ENCODE assay signal across 10 mouse cellular contexts in the genomic region with DNA sequence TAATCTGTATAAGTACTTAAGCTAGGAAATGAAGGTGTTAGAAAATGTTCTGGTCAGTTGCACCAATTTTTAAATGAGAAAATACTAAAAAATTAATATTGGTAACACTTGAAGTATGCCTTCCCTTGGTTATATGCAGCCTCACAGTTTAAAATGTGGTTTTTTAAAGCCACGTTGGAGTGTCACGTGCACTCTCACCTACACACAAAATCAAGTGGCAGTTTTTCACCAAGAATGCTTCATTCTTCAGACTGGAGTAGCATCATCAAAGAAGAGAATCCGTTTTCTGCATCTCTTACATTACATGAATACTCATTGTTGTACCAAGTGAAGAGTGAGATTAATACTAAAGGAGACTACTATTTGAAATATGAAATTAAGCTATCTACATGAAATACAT. TPM values are rescaled to one million over a fixed set of nuclear protein-coding genes. Genes with fewer than 3 reads are reported as not detected.
DNase-seq lines count a peak whose midpoint lies in the region; ATAC-seq and TF ChIP-seq lines count a peak whose summit lies in the region.
"Had no signal": no experiment of that assay in that cellular context is flagged by ENCODE, and none has a peak within 500 bp of the region (broad histone marks: within the 10 kb centered on the region; RNA-seq: fewer than 3 reads in every experiment).

No protein-coding gene starts in this region.

- WGBS in heart, embryonic 12.5 days = 42% methylated on average over 3 of the region's 3 CpGs
- 53% methylated on average over 3 of the region's 3 CpGs for WGBS in forebrain, embryonic 14.5 days
- WGBS in liver, embryonic 13.5 days (ENCODE audit: insufficient replicate concordance) = 64% methylated on average over 3 of the region's 3 CpGs

- TF ChIP-seq CTCF in MEL (IDR thresholded peaks at IDR 0.05 in 2 of 3, conservative IDR thresholded peaks at IDR 0.05 in 1 of 3; ENCODE audit: control insufficient read depth in 1 of 3, insufficient read depth in 1 of 3, low read depth in 2 of 3, low read length in 3 of 3, poor library complexity in 1 of 3, severe bottlenecking in 1 of 3) = no peak

- H3K79me2 ChIP-seq in MEL (ENCODE audit: control insufficient read depth, insufficient read depth, low read length, poor library complexity) = peaks cover 45% of the 10 kb centered on the region

- peak overlapping the region; percentile 69 for H3K4me2 ChIP-seq in heart, embryonic 12.5 days
- peak overlapping the region; percentile 72 for H3K4me2 ChIP-seq in forebrain, embryonic 14.5 days (ENCODE audit: low read length)
- peak overlapping the region; percentile 27; the same call in 1 of the 2 replicates for H3K4me2 ChIP-seq in liver, embryonic 13.5 days

- peaks cover 17% of the 10 kb centered on the region for H3K4me1 ChIP-seq in heart, embryonic 12.5 days (replicated peaks)
- peaks cover 14 to 22% of the 10 kb centered on the region in 2 experiments for H3K4me1 ChIP-seq in MEL (ENCODE audit: control insufficient read depth in 1 of 2, insufficient read depth in 2 of 2, low read length in 2 of 2)
- H3K4me1 ChIP-seq in forebrain, embryonic 14.5 days (ENCODE audit: control insufficient read depth, insufficient read depth, low read length) = peaks cover 28% of the 10 kb centered on the region
- peaks cover 47% of the 10 kb centered on the region for H3K4me1 ChIP-seq in liver, embryonic 13.5 days (replicated peaks)

- peak overlapping the region; percentile 94 for H3K4me3 ChIP-seq in heart, embryonic 12.5 days
- peak overlapping the region; percentile 41 to 83 for H3K4me3 ChIP-seq in MEL (ENCODE audit: control insufficient read depth in 1 of 2, insufficient read depth in 1 of 2, low read depth in 2 of 2, low read length in 2 of 2)
- peak overlapping the region; percentile 80 for H3K4me3 ChIP-seq in forebrain, embryonic 14.5 days (ENCODE audit: low read depth, low read length)
- H3K4me3 ChIP-seq in liver, embryonic 13.5 days (replicated peaks) = no peak overlapping the region

- H3K9me3 ChIP-seq in heart, embryonic 12.5 days (replicated peaks) = no peaks in the 10 kb centered on the region
- no peaks in the 10 kb centered on the region for H3K9me3 ChIP-seq in MEL (replicated peaks; ENCODE audit: insufficient read depth, low read length)
- H3K9me3 ChIP-seq in forebrain, embryonic 14.5 days (replicated peaks; ENCODE audit: control insufficient read depth, low read length) = no peaks in the 10 kb centered on the region
- no peaks in the 10 kb centered on the region for H3K9me3 ChIP-seq in liver, embryonic 13.5 days (replicated peaks)

- no peak for DNase-seq in heart, postnatal 4 days
- peak; percentile 25 for DNase-seq in MEL (ENCODE audit: low read depth, low spot score)
- no peak for DNase-seq in forebrain, embryonic 14.5 days (ENCODE audit: low spot score)
- no peak for DNase-seq in liver, embryonic 13.5 days
- no peak for DNase-seq in ovary, adult 18-20 months (ENCODE audit: low spot score)
- DNase-seq in urinary bladder, postnatal 36 days (ENCODE audit: low spot score in 2 of 2) = no peak
- DNase-seq: kidney, adult 11 months; lung, postnatal 4 days had no signal

- peak overlapping the region; percentile 69 for H3K9ac ChIP-seq in heart, embryonic 12.5 days
- peak overlapping the region; percentile 66; the same call in 1 of the 2 replicates for H3K9ac ChIP-seq in MEL (ENCODE audit: control insufficient read depth, low read depth, low read length, poor library complexity, severe bottlenecking)
- H3K9ac ChIP-seq in forebrain, embryonic 14.5 days (ENCODE audit: low read length) = no peak overlapping the region
- no peak overlapping the region for H3K9ac ChIP-seq in liver, embryonic 13.5 days

- no peak for ATAC-seq in heart, embryonic 12.5 days (ENCODE audit: insufficient number of reproducible peaks, low FRiP score)
- ATAC-seq in forebrain, embryonic 14.5 days = no peak
- ATAC-seq in liver, embryonic 13.5 days (ENCODE audit: low read depth) = no peak
- no peak for ATAC-seq in cerebellum, adult (ENCODE audit: insufficient number of reproducible peaks, low FRiP score, low TSS enrichment)

- no peaks in the 10 kb centered on the region for H3K27me3 ChIP-seq in heart, embryonic 12.5 days (replicated peaks)
- H3K27me3 ChIP-seq in MEL (ENCODE audit: control insufficient read depth in 1 of 2, insufficient read depth in 2 of 2, low read length in 2 of 2) = no peaks in the 10 kb centered on the region
- no peaks in the 10 kb centered on the region for H3K27me3 ChIP-seq in forebrain, embryonic 14.5 days (replicated peaks; ENCODE audit: control insufficient read depth, insufficient read depth, low read length)
- H3K27me3 ChIP-seq in liver, embryonic 13.5 days = no peaks in the 10 kb centered on the region

- no peak for TF ChIP-seq EP300 in MEL (IDR thresholded peaks at IDR 0.05; ENCODE audit: low read depth in 1 of 2, low read length in 2 of 2)

- no peak overlapping the region for H3K27ac ChIP-seq in heart, embryonic 12.5 days (ENCODE audit: poor library complexity, severe bottlenecking)
- no peak overlapping the region for H3K27ac ChIP-seq in MEL (ENCODE audit: control insufficient read depth, low read depth, low read length)
- H3K27ac ChIP-seq in forebrain, embryonic 14.5 days (ENCODE audit: low read depth, low read length) = no peak overlapping the region
- no peak overlapping the region for H3K27ac ChIP-seq in liver, embryonic 13.5 days

- TF ChIP-seq POLR2A in MEL (IDR thresholded peaks at IDR 0.05; ENCODE audit: control insufficient read depth in 1 of 2, insufficient read depth in 1 of 2, low read depth in 1 of 2, low read length in 2 of 2, poor library complexity in 1 of 2) = no peak

- TF ChIP-seq RAD21 in MEL (IDR thresholded peaks at IDR 0.05; ENCODE audit: low read depth, low read length) = no peak

- no peaks in the 10 kb centered on the region for H3K36me3 ChIP-seq in heart, embryonic 12.5 days
- peaks cover 0 to 30% of the 10 kb centered on the region in 2 experiments; a peak in 2 of 4 replicates for H3K36me3 ChIP-seq in MEL (ENCODE audit: control insufficient read depth in 1 of 2, insufficient read depth in 2 of 2, low read length in 2 of 2)
- no peaks in the 10 kb centered on the region for H3K36me3 ChIP-seq in forebrain, embryonic 14.5 days (ENCODE audit: control insufficient read depth, insufficient read depth, low read length)
- no peaks in the 10 kb centered on the region for H3K36me3 ChIP-seq in liver, embryonic 13.5 days

TF ChIP-seq in MEL, 35 proteins besides CTCF, POLR2A, EP300 and RAD21:
- no peak for TF ChIP-seq MYB (IDR thresholded peaks at IDR 0.05; ENCODE audit: low read depth, low read length)
- TF ChIP-seq USF1 (IDR thresholded peaks at IDR 0.05; ENCODE audit: low read depth, low read length) = peak; percentile 60
- no peak for TF ChIP-seq TAL1 (IDR thresholded peaks at IDR 0.05; ENCODE audit: low read length)
- peak; percentile 57; the same call in 1 of the 2 replicates for TF ChIP-seq BHLHE40 (IDR thresholded peaks at IDR 0.05; ENCODE audit: borderline replicate concordance, low read depth, low read length)

RNA-seq across cellular contexts. Expression of gene Homer1, which starts 7.1 kb away (rescaled TPM):
- 23.5 and 27.7 TPM in 2 replicates for polyA plus RNA-seq in heart, embryonic 12.5 days (2016; fragmentation: Nextera tagmentation; extraction: Ambion mirVana)
- 10 to 100 TPM; 60.5 to 63.7 TPM for total RNA-seq in heart, postnatal 4 days (2021)
- 20.6 and 23.1 TPM in 2 replicates for total RNA-seq in MEL (2012; rRNA removed)
- 10 to 100 TPM in 1 of 2 experiments, not detected in 1; 19.5 TPM for polyA plus RNA-seq in MEL (2012; ENCODE audit: insufficient read depth in 1 of 2, insufficient read length in 2 of 2, low read depth in 1 of 2, low replicate concordance in 2 of 2, missing spikeins in 1 of 2)
- polyA plus RNA-seq in forebrain, embryonic 14.5 days (2014; fragmentation: Nextera tagmentation; extraction: Ambion mirVana) = 14.5 and 16.8 TPM in 2 replicates
- polyA plus RNA-seq in liver, embryonic 13.5 days (2015; fragmentation: Nextera tagmentation; extraction: Ambion mirVana) = 2.3 and 3.2 TPM in 2 replicates

Comparison
In these comparisons a context has a peak if more than half of its experiments do, and no peak if none do; other contexts are left out.
1. H3K9ac ChIP-seq: peak in heart, embryonic 12.5 days (single experiment) and MEL (single experiment); none in forebrain, embryonic 14.5 days (single experiment) and liver, embryonic 13.5 days (single experiment).
2. Peak in every context shown above with its lines, with median percentiles within 50 percentile points of each other: H3K4me2 ChIP-seq.